Mouse (Mus musculus): ENCODE data around the gene Atp2b2. TPM values are rescaled to one million over a fixed set of nuclear protein-coding genes. Genes with fewer than 3 reads are reported as not detected.

Atp2b2 gene
- polyA plus RNA-seq, 1 experiment = 0.22 TPM

GRCm38 (mm10) chr6:113865699-113866098 is 176.7 kb downstream of the Atp2b2 start:
- 51% methylated on average over 7 of the region's 7 CpGs for WGBS
- DNase-seq (ENCODE audit: low read depth, low spot score) = no peak

GRCm38 (mm10) chr6:113864812-113865211 is 177.6 kb downstream of the Atp2b2 start:
- WGBS = 53% methylated on average over 7 of the region's 8 CpGs
- DNase-seq (ENCODE audit: low read depth, low spot score) = no peak

- DNase-seq (ENCODE audit: low read depth, low spot score) = no peak
- 71% methylated on average over 4 of the region's 4 CpGs for WGBS
Observed at GRCm38 (mm10) chr6:113862955-113863354, 179.5 kb downstream of the Atp2b2 start.

- no peak for DNase-seq (ENCODE audit: low read depth, low spot score)
- 69% methylated on average over 3 of the region's 3 CpGs for WGBS
Observed at GRCm38 (mm10) chr6:113861938-113862337, 180.5 kb downstream of the Atp2b2 start.

GRCm38 (mm10) chr6:113861375-113861770 is 181.0 kb downstream of the Atp2b2 start:
- 47% methylated on average over 4 of the region's 4 CpGs for WGBS
- no peak for DNase-seq (ENCODE audit: low read depth, low spot score)

GRCm38 (mm10) chr6:113860735-113861374 is 181.6 kb downstream of the Atp2b2 start:
- no peak for DNase-seq (ENCODE audit: low read depth, low spot score)
- 40% methylated on average over 15 of the region's 15 CpGs for WGBS

GRCm38 (mm10) chr6:113860023-113860734 is 182.2 kb downstream of the Atp2b2 start:
- WGBS = 54% methylated on average over 9 of the region's 9 CpGs
- DNase-seq (ENCODE audit: low read depth, low spot score) = no peak

GRCm38 (mm10) chr6:113858317-113858716 is 184.1 kb downstream of the Atp2b2 start:
- no peak for DNase-seq (ENCODE audit: low read depth, low spot score)
- WGBS = 79% methylated on average over 9 of the region's 9 CpGs

- DNase-seq (ENCODE audit: low read depth, low spot score) = no peak
- 54% methylated on average over 2 of the region's 2 CpGs for WGBS
Observed at GRCm38 (mm10) chr6:113857310-113857873, 185.0 kb downstream of the Atp2b2 start.

GRCm38 (mm10) chr6:113856790-113857189 is 185.6 kb downstream of the Atp2b2 start:
- no peak for DNase-seq (ENCODE audit: low read depth, low spot score)
- WGBS = 81% methylated on average over 15 of the region's 15 CpGs

- DNase-seq (ENCODE audit: low read depth, low spot score) = no peak
- WGBS = 75% methylated on average over 1 of the region's 1 CpGs
Observed at GRCm38 (mm10) chr6:113856095-113856646, 186.2 kb downstream of the Atp2b2 start.

GRCm38 (mm10) chr6:113855581-113855980 is 186.8 kb downstream of the Atp2b2 start:
- DNase-seq (ENCODE audit: low read depth, low spot score) = no peak

- WGBS = 6% methylated on average over 3 of the region's 3 CpGs
- peak; percentile 4 for DNase-seq (ENCODE audit: low read depth, low spot score)
Observed at GRCm38 (mm10) chr6:113852318-113852717, 190.1 kb downstream of the Atp2b2 start.

GRCm38 (mm10) chr6:113849819-113850218 is 192.6 kb downstream of the Atp2b2 start:
- 84% methylated on average over 3 of the region's 3 CpGs for WGBS
- no peak for DNase-seq (ENCODE audit: low read depth, low spot score)

GRCm38 (mm10) chr6:113848655-113849054 is 193.8 kb downstream of the Atp2b2 start:
- WGBS = 64% methylated on average over 2 of the region's 2 CpGs
- DNase-seq (ENCODE audit: low read depth, low spot score) = no peak

GRCm38 (mm10) chr6:113847092-113847491 is 195.3 kb downstream of the Atp2b2 start:
- WGBS = 75% methylated on average over 2 of the region's 2 CpGs
- DNase-seq (ENCODE audit: low read depth, low spot score) = no peak

GRCm38 (mm10) chr6:113843248-113843647 is 199.2 kb downstream of the Atp2b2 start:
- DNase-seq (ENCODE audit: low read depth, low spot score) = no peak
- WGBS = 13% methylated on average over 3 of the region's 3 CpGs

GRCm38 (mm10) chr6:113838493-113838892 is 203.9 kb downstream of the Atp2b2 start:
- 7% methylated on average over 1 of the region's 1 CpGs for WGBS
- no peak for DNase-seq (ENCODE audit: low read depth, low spot score)

- no peak for DNase-seq (ENCODE audit: low read depth, low spot score)
- 44% methylated on average over 2 of the region's 2 CpGs for WGBS
Observed at GRCm38 (mm10) chr6:113837740-113838139, 204.7 kb downstream of the Atp2b2 start.

GRCm38 (mm10) chr6:113836545-113836944 is 205.9 kb downstream of the Atp2b2 start:
- WGBS = 78% methylated on average over 3 of the region's 3 CpGs

GRCm38 (mm10) chr6:113830463-113830862 is 211.9 kb downstream of the Atp2b2 start:
- DNase-seq (ENCODE audit: low read depth, low spot score) = no peak
- 92% methylated on average over 2 of the region's 2 CpGs for WGBS

More at GRCm38 (mm10) chr6:113836545-113836944, 205.9 kb downstream of the Atp2b2 start:
- no peak for DNase-seq (ENCODE audit: low read depth, low spot score)

Measured in large intestine, adult 2 months (tissue).